Comparison of ENCODE assay signal across 7 mouse cellular contexts in the genomic region with DNA sequence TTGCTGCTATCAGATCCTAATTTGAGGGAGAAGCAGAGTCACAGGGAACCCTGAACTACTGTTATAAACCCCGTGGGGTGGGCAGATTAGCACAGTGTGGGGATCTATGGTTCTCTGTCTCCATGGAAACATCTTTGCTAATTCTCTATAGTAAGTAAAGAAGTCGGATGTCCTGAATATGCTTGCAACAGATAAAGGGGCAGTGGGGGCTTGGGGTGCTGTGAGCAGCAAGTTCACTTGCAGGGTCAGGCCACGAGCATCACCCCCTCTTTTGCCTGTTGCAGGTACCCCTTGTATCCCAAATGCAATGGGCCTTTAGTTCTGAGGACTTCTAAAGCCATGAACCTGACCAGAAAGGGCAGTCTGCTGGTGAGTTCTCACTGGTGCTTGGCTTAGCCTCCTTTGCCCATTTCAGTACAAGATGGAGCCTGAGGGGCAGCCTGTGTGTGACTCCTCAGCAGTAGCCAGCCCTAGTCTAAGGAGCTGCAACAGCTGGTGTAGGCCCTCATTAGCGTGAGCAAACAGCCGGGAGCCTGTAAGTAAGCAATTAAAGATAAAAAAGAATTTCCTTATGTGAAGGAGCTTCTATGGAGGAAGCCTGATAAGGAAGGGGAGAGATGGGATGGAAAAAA. TPM values are rescaled to one million over a fixed set of nuclear protein-coding genes. Genes with fewer than 3 reads are reported as not detected.
DNase-seq lines count a peak whose midpoint lies in the region; ATAC-seq lines count a peak whose summit lies in the region.
"Not testable (repeated sequence)": the region's sequence is repeated elsewhere in the genome, so short reads cannot be mapped to it uniquely, and the experiment has no call there.

No protein-coding gene starts in this region.

- not testable (repeated sequence) for H3K9me3 ChIP-seq in heart, embryonic 11.5 days (replicated peaks; ENCODE audit: control insufficient read depth, low read length); hindbrain, embryonic 12.5 days (replicated peaks); kidney, embryonic 14.5 days (ENCODE audit: control insufficient read depth, low read length); liver, embryonic 12.5 days (replicated peaks); midbrain, embryonic 11.5 days (ENCODE audit: control insufficient read depth, low read length); neural tube, embryonic 12.5 days

- WGBS in heart, embryonic 11.5 days (ENCODE audit: insufficient replicate concordance): no CpG with 5 or more reads among the region's 5 CpGs
- WGBS in hindbrain, embryonic 12.5 days: 52% methylated on average over 2 of the region's 5 CpGs
- 67% methylated on average over 1 of the region's 5 CpGs for WGBS in kidney, embryonic 14.5 days
- 33% methylated on average over 2 of the region's 5 CpGs for WGBS in liver, embryonic 12.5 days (ENCODE audit: insufficient replicate concordance)
- no CpG with 5 or more reads among the region's 5 CpGs for WGBS in midbrain, embryonic 11.5 days
- 73% methylated on average over 2 of the region's 5 CpGs for WGBS in neural tube, embryonic 12.5 days

- H3K27me3 ChIP-seq in heart, embryonic 11.5 days (ENCODE audit: control insufficient read depth, insufficient read depth, low read length); hindbrain, embryonic 12.5 days; kidney, embryonic 14.5 days (ENCODE audit: control insufficient read depth, insufficient read depth, low read length); liver, embryonic 12.5 days (replicated peaks); midbrain, embryonic 11.5 days (ENCODE audit: control insufficient read depth, insufficient read depth, low read length); neural tube, embryonic 12.5 days (replicated peaks): not testable (repeated sequence)

- DNase-seq in midbrain, embryonic 11.5 days (ENCODE audit: low spot score, missing footprints): not testable (repeated sequence)

- not testable (repeated sequence) for H3K4me2 ChIP-seq in heart, embryonic 11.5 days; hindbrain, embryonic 12.5 days (replicated peaks); kidney, embryonic 14.5 days (replicated peaks; ENCODE audit: low read depth, low read length); liver, embryonic 12.5 days; midbrain, embryonic 11.5 days; neural tube, embryonic 12.5 days (replicated peaks)

- H3K4me3 ChIP-seq in heart, embryonic 11.5 days (ENCODE audit: low read depth, low read length); hindbrain, embryonic 12.5 days; kidney, embryonic 14.5 days (ENCODE audit: low read length); liver, embryonic 12.5 days; midbrain, embryonic 11.5 days (ENCODE audit: low read depth, low read length); neural tube, embryonic 12.5 days: not testable (repeated sequence)

- H3K9ac ChIP-seq in heart, embryonic 11.5 days (ENCODE audit: low read depth, low read length); hindbrain, embryonic 12.5 days; kidney, embryonic 14.5 days (ENCODE audit: low read depth, low read length); liver, embryonic 12.5 days; midbrain, embryonic 11.5 days (ENCODE audit: low read length); neural tube, embryonic 12.5 days: not testable (repeated sequence)

- ATAC-seq in erythroid progenitor cell, adult 5-6 weeks (replicated peaks; ENCODE audit: low FRiP score, poor library complexity, severe bottlenecking): peak; percentile 71
- ATAC-seq in heart, embryonic 11.5 days (replicated peaks; ENCODE audit: insufficient number of reproducible peaks, low FRiP score, low TSS enrichment): peak; percentile 73
- peak; percentile 73 for ATAC-seq in hindbrain, embryonic 12.5 days (ENCODE audit: low FRiP score)
- ATAC-seq in kidney, embryonic 14.5 days (ENCODE audit: low FRiP score, low TSS enrichment): 0 out of 2 replicates have a peak, but pooled peaks have one; percentile 52
- peak; percentile 40; the same call in 1 of the 2 replicates for ATAC-seq in liver, embryonic 12.5 days
- ATAC-seq in midbrain, embryonic 11.5 days (ENCODE audit: low FRiP score): peak; percentile 59; the same call in 1 of the 2 replicates
- peak; percentile 68 for ATAC-seq in neural tube, embryonic 12.5 days (ENCODE audit: low FRiP score, low read depth)

- not testable (repeated sequence) for H3K4me1 ChIP-seq in heart, embryonic 11.5 days (ENCODE audit: control insufficient read depth, insufficient read depth, low read length); hindbrain, embryonic 12.5 days; kidney, embryonic 14.5 days (ENCODE audit: control insufficient read depth, insufficient read depth, low read length); liver, embryonic 12.5 days; midbrain, embryonic 11.5 days (ENCODE audit: control insufficient read depth, insufficient read depth, low read length); neural tube, embryonic 12.5 days

- not testable (repeated sequence) for H3K27ac ChIP-seq in heart, embryonic 11.5 days (ENCODE audit: low read depth, low read length); hindbrain, embryonic 12.5 days; kidney, embryonic 14.5 days (ENCODE audit: low read depth, low read length); liver, embryonic 12.5 days; midbrain, embryonic 11.5 days (ENCODE audit: low read depth, low read length); neural tube, embryonic 12.5 days

- not testable (repeated sequence) for H3K36me3 ChIP-seq in heart, embryonic 11.5 days (ENCODE audit: control insufficient read depth, insufficient read depth, low read length); hindbrain, embryonic 12.5 days; kidney, embryonic 14.5 days (ENCODE audit: control insufficient read depth, insufficient read depth, low read length); liver, embryonic 12.5 days; midbrain, embryonic 11.5 days (ENCODE audit: control insufficient read depth, insufficient read depth, low read length); neural tube, embryonic 12.5 days

RNA-seq across cellular contexts. Expression of a gene that starts 58.9 kb away (rescaled TPM):
- not detected in 2 replicates for total RNA-seq in erythroid progenitor cell, adult 5-6 weeks (2015; ENCODE audit: low replicate concordance)
- 0.13 TPM in 1 of 2 replicates, not detected in the other for total RNA-seq in erythroid progenitor cell, adult 5-6 weeks (2017; ENCODE audit: low replicate concordance)
- polyA plus RNA-seq in heart, embryonic 11.5 days (2014; fragmentation: Nextera tagmentation; extraction: Ambion mirVana): 0.07 and 0.09 TPM in 2 replicates
- polyA plus RNA-seq in hindbrain, embryonic 12.5 days (2016; fragmentation: Nextera tagmentation; extraction: Ambion mirVana): 8.3 and 9.0 TPM in 2 replicates
- 0.41 and 0.53 TPM in 2 replicates for polyA plus RNA-seq in kidney, embryonic 14.5 days (2014; fragmentation: Nextera tagmentation; extraction: Ambion mirVana)
- 0.05 TPM in 1 of 2 replicates, not detected in the other for polyA plus RNA-seq in liver, embryonic 12.5 days (2016; fragmentation: Nextera tagmentation; extraction: Ambion mirVana)
- 4.7 and 4.8 TPM in 2 replicates for polyA plus RNA-seq in midbrain, embryonic 11.5 days (2014; fragmentation: Nextera tagmentation; extraction: Ambion mirVana)
- 5.6 and 6.5 TPM in 2 replicates for polyA plus RNA-seq in neural tube, embryonic 12.5 days (2016; fragmentation: Nextera tagmentation; extraction: Ambion mirVana)
